In genomic region chr11:36277192-36277902, GRCm38 (mm10) we compare ENCODE assay signal across 13 mouse cellular contexts.
DNase-seq lines count a peak whose midpoint lies in the region; ATAC-seq and TF ChIP-seq lines count a peak whose summit lies in the region.
"Had no signal": no experiment of that assay in that cellular context is flagged by ENCODE, and none has a peak within 500 bp of the region (broad histone marks: within the 10 kb centered on the region; RNA-seq: fewer than 3 reads in every experiment).

No protein-coding gene starts in this region.

- H3K27me3 ChIP-seq in intestine, embryonic 15.5 days (replicated peaks): no peaks in the 10 kb centered on the region
- H3K27me3 ChIP-seq: liver, embryonic 12.5 days had no signal

- 0 out of 2 replicates have a peak, but pooled peaks cover 5% of the 10 kb centered on the region for H3K4me1 ChIP-seq in intestine, embryonic 15.5 days (replicated peaks)
- H3K4me1 ChIP-seq: liver, embryonic 12.5 days had no signal

- WGBS in intestine, embryonic 15.5 days: 57% methylated on average over 20 of the region's 20 CpGs

- no peaks in the 10 kb centered on the region for H3K9me3 ChIP-seq in intestine, embryonic 15.5 days
- H3K9me3 ChIP-seq: liver, embryonic 12.5 days had no signal

- intact Hi-C loops in gastrocnemius, adult 2 months (cut with DNase I): no loop called here
- intact Hi-C loops in left cerebral cortex, adult 2 months (cut with DNase I): no loop called here

- no peak for DNase-seq in gastrocnemius, adult 2 months
- DNase-seq in gastrocnemius, adult 18-20 months (ENCODE audit: low spot score): no peak
- peak in 1 of 2 experiments; percentile 17 for DNase-seq in left cerebral cortex, adult 2 months (ENCODE audit: extremely low spot score in 1 of 2, low spot score in 2 of 2)
- DNase-seq in left cerebral cortex, adult 11 months (ENCODE audit: low spot score): no peak
- DNase-seq in retina, adult 2 months (ENCODE audit: low read depth, low spot score): peak; percentile 9
- no peak for DNase-seq in right cerebral cortex, postnatal 36 days (ENCODE audit: low spot score in 2 of 2)
- no peak for DNase-seq in thymus, postnatal 36 days
- DNase-seq: cerebellum, adult 8-10 months; heart, adult 2 months had no signal

- no peak overlapping the region for H3K9ac ChIP-seq in intestine, embryonic 15.5 days
- H3K9ac ChIP-seq: hindbrain, embryonic 14.5 days; liver, embryonic 12.5 days had no signal

- H3K4me2 ChIP-seq in intestine, embryonic 15.5 days (replicated peaks): peak overlapping the region; percentile 22; the same call in 1 of the 2 replicates
- H3K4me2 ChIP-seq: hindbrain, embryonic 14.5 days; liver, embryonic 12.5 days had no signal

- no peaks in the 10 kb centered on the region for H3K36me3 ChIP-seq in intestine, embryonic 15.5 days
- H3K36me3 ChIP-seq: liver, embryonic 12.5 days had no signal

- no peak for TF ChIP-seq CTCF in gastrocnemius, adult 2 months (IDR thresholded peaks at IDR 0.05)
- no peak for TF ChIP-seq CTCF in left cerebral cortex, adult 2 months (IDR thresholded peaks at IDR 0.05)

- H3K27ac ChIP-seq in gastrocnemius, adult 2 months: no peak overlapping the region
- H3K27ac ChIP-seq in left cerebral cortex, adult 2 months: no peak overlapping the region
- no peak overlapping the region for H3K27ac ChIP-seq in intestine, embryonic 15.5 days
- H3K27ac ChIP-seq: heart, adult 2 months; hindbrain, embryonic 14.5 days; liver, embryonic 12.5 days had no signal

- no peak for ATAC-seq in intestine, embryonic 15.5 days
- ATAC-seq: liver, embryonic 12.5 days had no signal

- peak overlapping the region; percentile 44 for H3K4me3 ChIP-seq in gastrocnemius, adult 2 months
- H3K4me3 ChIP-seq in left cerebral cortex, adult 2 months: peak overlapping the region; percentile 16; the same call in 1 of the 2 replicates
- H3K4me3 ChIP-seq in intestine, embryonic 15.5 days (replicated peaks): no peak overlapping the region
- H3K4me3 ChIP-seq: erythroblast, embryonic 14.5 days; heart, adult 2 months; liver, embryonic 12.5 days had no signal
